Mouse (Mus musculus) kidney, adult 2 months (tissue): ENCODE data around the gene Qprt. TPM values are rescaled to one million over a fixed set of nuclear protein-coding genes. Genes with fewer than 3 reads are reported as not detected.

ENCODE experiments used
- DNase-seq: peaks from one replicate; pipeline ENCODE4 v3.0.0; 2021
- H3K27ac ChIP-seq: fragments of 200-500 bp; 2 replicates; pipeline ENCODE4 v1.5.1; 2012; ENCODE audit warnings: low read depth, low read length, control low read depth, inconsistent platforms; ENCODE audit not compliant: insufficient read depth
- H3K27me3 ChIP-seq: fragments of 200-500 bp; replicated peaks from 2 replicates; pipeline ENCODE4 v1.6.1; 2012; ENCODE audit warnings: mild to moderate bottlenecking, moderate library complexity, low read length, inconsistent platforms; ENCODE audit not compliant: control insufficient read depth, insufficient read depth
- H3K36me3 ChIP-seq: fragments of 200-500 bp; 2 replicates; pipeline ENCODE4 v1.6.1; 2012; ENCODE audit warnings: mild to moderate bottlenecking, moderate library complexity, low read length, inconsistent platforms; ENCODE audit not compliant: control insufficient read depth, insufficient read depth
- H3K4me1 ChIP-seq: fragments of 200-500 bp; 2 replicates; pipeline ENCODE4 v1.6.1; 2011; ENCODE audit warnings: low read length; ENCODE audit not compliant: control insufficient read depth, insufficient read depth
- H3K4me3 ChIP-seq: fragments of 200-500 bp; 2 replicates; pipeline ENCODE4 v1.5.1; 2011; ENCODE audit warnings: mild to moderate bottlenecking, low read depth, low read length, control low read depth; ENCODE audit not compliant: insufficient read depth
- CTCF ChIP-seq: fragments of 200-500 bp; conservative IDR thresholded peaks from 2 replicates; pipeline ENCODE4 v1.5.1; 2011; ENCODE audit warnings: low read depth, mild to moderate bottlenecking, control low read depth, low read length, moderate library complexity, mixed read lengths; ENCODE audit not compliant: insufficient read depth, insufficient read length
- POLR2A ChIP-seq: fragments of 200-500 bp; IDR thresholded peaks from one replicate; pipeline ENCODE4 v1.6.1; 2011; ENCODE audit warnings: low read depth, low read length, control low read depth
- WGBS: fragments of 180-500 bp; shearing (Covaris S2); methylation state at CpG from one replicate; pipeline ENCODE4 v1.1.7; 2018; 5-methylcytosine and 5-hydroxymethylcytosine counted together
- polyA plus RNA-seq: library from polyadenylated mRNA; depleted of rRNA; stranded (reverse); fragments of >200 nt; gene quantifications from 2 replicates; pipeline ENCODE4 v1.2.3, GENCODE M21; 2012

Gene Qprt
- polyA plus RNA-seq, 1 experiment: 127 TPM

DNA sequence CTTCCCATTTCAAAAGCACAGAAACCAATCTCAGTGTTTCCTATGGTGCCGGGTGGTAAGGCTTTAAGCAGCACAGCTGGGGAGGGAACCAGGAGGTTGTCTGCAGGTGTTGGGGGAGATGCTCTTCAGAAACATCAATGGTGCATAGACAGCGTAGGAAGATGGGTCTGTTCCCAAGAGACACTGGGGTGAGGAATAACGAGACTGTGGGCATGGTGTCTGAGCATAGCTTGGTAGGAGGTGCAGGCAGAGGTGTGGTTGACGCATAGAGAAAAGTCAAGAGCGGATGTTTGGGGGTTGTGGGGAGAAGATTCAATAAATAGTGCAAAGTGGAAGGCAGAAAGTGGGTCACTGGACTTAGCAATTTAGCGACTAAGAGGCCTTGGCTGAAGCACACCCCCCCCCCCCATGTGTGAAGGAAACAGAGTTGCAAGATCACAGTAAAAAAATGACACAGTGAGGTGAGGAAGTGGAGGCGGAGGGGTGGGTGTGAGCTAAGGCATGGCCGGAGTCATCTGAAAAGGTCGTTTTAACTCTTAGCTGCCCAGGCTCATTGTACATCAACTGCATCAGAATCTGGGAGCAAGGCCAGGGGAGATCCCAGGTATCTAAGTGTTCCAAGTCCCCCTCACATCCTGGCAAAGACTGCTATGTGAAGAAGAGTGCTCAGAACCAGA, 9.0 kb downstream of the Qprt start:
- TF ChIP-seq POLR2A: no peak
- no peak for TF ChIP-seq CTCF
- 41% methylated on average over 9 of the region's 9 CpGs for WGBS
- peaks cover 12% of the 10 kb centered on the region; the same call in 1 of the 2 replicates for H3K4me1 ChIP-seq
- H3K27me3 ChIP-seq: no peaks in the 10 kb centered on the region
- no peaks in the 10 kb centered on the region for H3K36me3 ChIP-seq
- H3K27ac ChIP-seq: no peak overlapping the region
- no peak for DNase-seq
- H3K4me3 ChIP-seq: no peak overlapping the region

- Histone ChIP-seq H3K27ac (no peak overlapping the region), H3K4me3 (no peak overlapping the region), H3K36me3 (no peaks in the 10 kb centered on the region), H3K4me1 (peaks cover 7% of the 10 kb centered on the region; the same call in 1 of the 2 replicates), H3K27me3 (no peaks in the 10 kb centered on the region)
- TF ChIP-seq CTCF (no peak), POLR2A (no peak)
- DNase-seq: no peak
- WGBS: 73% methylated on average over 12 of the region's 12 CpGs
These were observed 9.7 kb downstream of the Qprt start for GRCm38 (mm10) chr7:127112251-127112841.

GRCm38 (mm10) chr7:127111461-127111860, 10.6 kb downstream of the Qprt start:
- H3K27me3 ChIP-seq: no peaks in the 10 kb centered on the region
- H3K27ac ChIP-seq: no peak overlapping the region
- H3K4me1 ChIP-seq: peaks cover 7% of the 10 kb centered on the region; the same call in 1 of the 2 replicates
- WGBS: 53% methylated on average over 6 of the region's 6 CpGs
- peak; percentile 64 for DNase-seq
- no peak overlapping the region for H3K4me3 ChIP-seq
- TF ChIP-seq POLR2A (no peak), CTCF (peak; percentile 82)
- no peaks in the 10 kb centered on the region for H3K36me3 ChIP-seq

- TF ChIP-seq CTCF (peak; percentile 92), POLR2A (no peak)
- no peaks in the 10 kb centered on the region for H3K27me3 ChIP-seq
- peaks cover 7% of the 10 kb centered on the region; the same call in 1 of the 2 replicates for H3K4me1 ChIP-seq
- H3K36me3 ChIP-seq: no peaks in the 10 kb centered on the region
- no peak overlapping the region for H3K4me3 ChIP-seq
- DNase-seq: peak; percentile 71
- WGBS: 46% methylated on average over 18 of the region's 18 CpGs
- H3K27ac ChIP-seq: no peak overlapping the region
These were observed 11.6 kb downstream of the Qprt start for GRCm38 (mm10) chr7:127110239-127111007.

GRCm38 (mm10) chr7:127105551-127105950, 16.5 kb downstream of the Qprt start:
- Histone ChIP-seq H3K4me1 (no peaks in the 10 kb centered on the region), H3K4me3 (no peak overlapping the region), H3K27me3 (no peaks in the 10 kb centered on the region), H3K27ac (no peak overlapping the region), H3K36me3 (no peaks in the 10 kb centered on the region)
- WGBS: 78% methylated on average over 7 of the region's 7 CpGs
- TF ChIP-seq CTCF: no peak
- no peak for TF ChIP-seq POLR2A
- DNase-seq: no peak

GRCm38 (mm10) chr7:127104560-127105332, 17.3 kb downstream of the Qprt start:
- Histone ChIP-seq H3K27me3 (no peaks in the 10 kb centered on the region), H3K36me3 (no peaks in the 10 kb centered on the region), H3K4me1 (no peaks in the 10 kb centered on the region), H3K4me3 (no peak overlapping the region), H3K27ac (no peak overlapping the region)
- 13% methylated on average over 17 of the region's 17 CpGs for WGBS
- DNase-seq: peak; percentile 91
- TF ChIP-seq CTCF (peak; percentile 69), POLR2A (no peak)
